17 mouse cellular contexts compared by ENCODE assay signal in the genomic region with DNA sequence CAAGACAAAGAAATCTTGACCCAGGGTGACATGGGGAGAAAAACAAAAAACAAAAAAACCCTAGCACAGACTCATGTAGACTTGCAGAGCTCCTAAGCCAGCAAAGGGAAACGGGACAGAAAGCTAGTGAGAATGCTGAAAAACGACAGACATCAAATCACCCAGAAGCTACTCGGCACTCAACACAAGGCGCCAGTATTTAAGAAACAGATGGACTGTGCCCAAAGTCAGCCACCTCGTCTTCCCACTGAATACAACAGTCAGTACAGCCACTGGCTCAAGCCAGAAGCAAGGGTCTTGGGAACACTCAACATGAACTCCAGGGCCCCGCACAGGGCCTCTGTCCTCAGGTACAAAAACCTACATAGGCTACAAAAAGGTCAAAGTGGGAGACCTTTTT. TPM values are rescaled to one million over a fixed set of nuclear protein-coding genes. Genes with fewer than 3 reads are reported as not detected.
DNase-seq lines count a peak whose midpoint lies in the region; ATAC-seq lines count a peak whose summit lies in the region.
"Had no signal": no experiment of that assay in that cellular context is flagged by ENCODE, and none has a peak within 500 bp of the region (broad histone marks: within the 10 kb centered on the region; RNA-seq: fewer than 3 reads in every experiment).

No protein-coding gene starts in this region.

- H3K36me3 ChIP-seq in intestine, embryonic 16.5 days (ENCODE audit: control insufficient read depth, insufficient read depth, low read length), result no peaks in the 10 kb centered on the region
- H3K36me3 ChIP-seq in intestine, embryonic 15.5 days, result no peaks in the 10 kb centered on the region
- H3K36me3 ChIP-seq in forebrain, embryonic 13.5 days (ENCODE audit: poor library complexity, severe bottlenecking), result 0 out of 2 replicates have a peak, but pooled peaks cover 3% of the 10 kb centered on the region
- no peaks in the 10 kb centered on the region for H3K36me3 ChIP-seq in hindbrain, embryonic 16.5 days (ENCODE audit: control insufficient read depth, insufficient read depth, low read length)
- H3K36me3 ChIP-seq: heart, embryonic 15.5 days had no signal

- no peaks in the 10 kb centered on the region for H3K9me3 ChIP-seq in intestine, embryonic 16.5 days (ENCODE audit: control insufficient read depth, low read length)
- H3K9me3 ChIP-seq in intestine, embryonic 15.5 days, result no peaks in the 10 kb centered on the region
- H3K9me3 ChIP-seq in forebrain, embryonic 13.5 days (replicated peaks), result no peaks in the 10 kb centered on the region
- H3K9me3 ChIP-seq in hindbrain, embryonic 16.5 days (ENCODE audit: control insufficient read depth, low read length), result no peaks in the 10 kb centered on the region
- H3K9me3 ChIP-seq: heart, embryonic 15.5 days; megakaryocyte, embryonic 14.5 days had no signal

- peak; percentile 64 for DNase-seq in adipocyte (ENCODE audit: low spot score)
- DNase-seq in adrenal gland, adult 8-10 months, result no peak
- no peak for DNase-seq in layer of hippocampus, postnatal 25 days (ENCODE audit: extremely low spot score in 1 of 2, low spot score in 1 of 2)
- DNase-seq: cerebellum, adult 18-20 months; gastrocnemius, postnatal 14 days; right cerebral cortex, postnatal 14 days; thymus, postnatal 4 days had no signal

- H3K27me3 ChIP-seq in intestine, embryonic 16.5 days (replicated peaks; ENCODE audit: control insufficient read depth, insufficient read depth, low read length), result no peaks in the 10 kb centered on the region
- no peaks in the 10 kb centered on the region for H3K27me3 ChIP-seq in intestine, embryonic 15.5 days (replicated peaks)
- no peaks in the 10 kb centered on the region for H3K27me3 ChIP-seq in forebrain, embryonic 13.5 days
- H3K27me3 ChIP-seq in hindbrain, embryonic 16.5 days (replicated peaks; ENCODE audit: control insufficient read depth, insufficient read depth, low read length), result no peaks in the 10 kb centered on the region
- H3K27me3 ChIP-seq: heart, embryonic 15.5 days had no signal

- no peak overlapping the region for H3K9ac ChIP-seq in intestine, embryonic 16.5 days (ENCODE audit: low read depth, low read length)
- no peak overlapping the region for H3K9ac ChIP-seq in intestine, embryonic 15.5 days
- peak overlapping the region; percentile 57 for H3K9ac ChIP-seq in forebrain, embryonic 13.5 days
- H3K9ac ChIP-seq in hindbrain, embryonic 16.5 days (ENCODE audit: low read depth, low read length), result no peak overlapping the region
- H3K9ac ChIP-seq: heart, embryonic 15.5 days; liver, embryonic 14.5 days had no signal

- H3K4me1 ChIP-seq in intestine, embryonic 16.5 days (ENCODE audit: control insufficient read depth, insufficient read depth, low read length), result peaks cover 70% of the 10 kb centered on the region
- peaks cover 73% of the 10 kb centered on the region for H3K4me1 ChIP-seq in intestine, embryonic 15.5 days (replicated peaks)
- H3K4me1 ChIP-seq in forebrain, embryonic 13.5 days, result peaks cover 94% of the 10 kb centered on the region
- H3K4me1 ChIP-seq in hindbrain, embryonic 16.5 days (ENCODE audit: control insufficient read depth, insufficient read depth, low read depth, low read length), result peaks cover 78% of the 10 kb centered on the region

- no peak overlapping the region for H3K4me3 ChIP-seq in intestine, embryonic 16.5 days (ENCODE audit: low read length)
- no peak overlapping the region for H3K4me3 ChIP-seq in intestine, embryonic 15.5 days (replicated peaks)
- H3K4me3 ChIP-seq in forebrain, embryonic 13.5 days, result no peak overlapping the region
- H3K4me3 ChIP-seq in hindbrain, embryonic 16.5 days (ENCODE audit: low read length), result no peak overlapping the region
- H3K4me3 ChIP-seq: erythroblast, embryonic 14.5 days; heart, embryonic 15.5 days; megakaryocyte, embryonic 14.5 days had no signal

- no peak overlapping the region for H3K27ac ChIP-seq in intestine, embryonic 16.5 days (ENCODE audit: low read length)
- H3K27ac ChIP-seq in intestine, embryonic 15.5 days, result no peak overlapping the region
- peak overlapping the region; percentile 88 for H3K27ac ChIP-seq in forebrain, embryonic 13.5 days
- H3K27ac ChIP-seq in hindbrain, embryonic 16.5 days (ENCODE audit: low read depth, low read length), result peak overlapping the region; percentile 3; the same call in 1 of the 2 replicates
- H3K27ac ChIP-seq: heart, embryonic 15.5 days; liver, embryonic 14.5 days had no signal

- no peak for ATAC-seq in intestine, embryonic 16.5 days
- ATAC-seq in intestine, embryonic 15.5 days, result no peak
- no peak for ATAC-seq in forebrain, embryonic 13.5 days
- ATAC-seq in hindbrain, embryonic 16.5 days, result no peak
- no peak for ATAC-seq in erythroid progenitor cell, adult 5-6 weeks (replicated peaks; ENCODE audit: low FRiP score, poor library complexity, severe bottlenecking)
- ATAC-seq: intestine, postnatal 0 days had no signal

- 52% methylated on average over 6 of the region's 6 CpGs for WGBS in intestine, embryonic 16.5 days
- 57% methylated on average over 6 of the region's 6 CpGs for WGBS in intestine, embryonic 15.5 days
- WGBS in forebrain, embryonic 13.5 days, result 59% methylated on average over 6 of the region's 6 CpGs
- WGBS in hindbrain, embryonic 16.5 days, result 38% methylated on average over 6 of the region's 6 CpGs

- 0 out of 2 replicates have a peak overlapping the region, but pooled peaks have one; percentile 12 for H3K4me2 ChIP-seq in intestine, embryonic 16.5 days (ENCODE audit: low read depth, low read length)
- no peak overlapping the region for H3K4me2 ChIP-seq in intestine, embryonic 15.5 days (replicated peaks)
- H3K4me2 ChIP-seq in forebrain, embryonic 13.5 days, result no peak overlapping the region
- no peak overlapping the region for H3K4me2 ChIP-seq in hindbrain, embryonic 16.5 days (ENCODE audit: low read length)
- H3K4me2 ChIP-seq: heart, embryonic 15.5 days had no signal

RNA-seq across cellular contexts. Expression of gene Ncor2, which starts 7.8 kb away (rescaled TPM):
- polyA plus RNA-seq in intestine, embryonic 16.5 days (2015; fragmentation: Nextera tagmentation; extraction: Ambion mirVana), result 13.1 and 14.4 TPM in 2 replicates
- polyA plus RNA-seq in intestine, embryonic 15.5 days (2015; fragmentation: Nextera tagmentation; extraction: Ambion mirVana), result 19.9 and 20.0 TPM in 2 replicates
- polyA plus RNA-seq in forebrain, embryonic 13.5 days (2015; fragmentation: Nextera tagmentation; extraction: Ambion mirVana), result 25.6 and 27.3 TPM in 2 replicates
- polyA plus RNA-seq in hindbrain, embryonic 16.5 days (2015; fragmentation: Nextera tagmentation; extraction: Ambion mirVana), result 23.3 and 26.2 TPM in 2 replicates
- 100 to 1,000 TPM; 188 to 380 (median 257) TPM for total RNA-seq in adrenal gland, adult 8-10 months (2022)
- 10.5 and 37.3 TPM in 2 replicates for total RNA-seq in erythroid progenitor cell, adult 5-6 weeks (2015; ENCODE audit: low replicate concordance)
- 0.91 and 2.6 TPM in 2 replicates for total RNA-seq in erythroid progenitor cell, adult 5-6 weeks (2017; ENCODE audit: low replicate concordance)
- 100 to 1,000 TPM; 229 to 297 TPM for total RNA-seq in layer of hippocampus, postnatal 25 days (2021)

Comparison
In these comparisons a context has a peak if more than half of its experiments do, and no peak if none do; other contexts are left out.
1. H3K27ac ChIP-seq: peak in forebrain, embryonic 13.5 days (single experiment) and hindbrain, embryonic 16.5 days (single experiment); none in intestine, embryonic 16.5 days (single experiment) and intestine, embryonic 15.5 days (single experiment).